Mouse (Mus musculus) hindbrain, embryonic 15.5 days (tissue): Measurements from ENCODE around the gene Rasl10a. TPM values are rescaled to one million over a fixed set of nuclear protein-coding genes. Genes with fewer than 3 reads are reported as not detected.

Source experiments
- ATAC-seq: fragments of 200-750 bp; cut with Nextera tagmentation; 2 replicates; pipeline ENCODE4 v1.8.0; 2017; ENCODE audit warnings: low read depth, moderate number of reproducible peaks, moderate TSS enrichment; ENCODE audit not compliant: low FRiP score
- H3K27ac ChIP-seq: fragments of 300-500 bp; sonication (generic); replicated peaks from 2 replicates; pipeline ENCODE4 v1.5.1; 2015; ENCODE audit warnings: mild to moderate bottlenecking, inconsistent platforms
- H3K27me3 ChIP-seq: fragments of 300-500 bp; sonication (generic); 2 replicates; pipeline ENCODE4 v1.6.1; 2015; ENCODE audit warnings: control low read depth, inconsistent platforms
- H3K36me3 ChIP-seq: fragments of 300-500 bp; sonication (generic); 2 replicates; pipeline ENCODE4 v1.6.1; 2015; ENCODE audit warnings: control low read depth, inconsistent platforms
- H3K4me1 ChIP-seq: fragments of 300-500 bp; sonication (generic); replicated peaks from 2 replicates; pipeline ENCODE4 v1.6.1; 2015; ENCODE audit warnings: control low read depth, inconsistent platforms
- H3K4me2 ChIP-seq: fragments of 300-500 bp; sonication (generic); 2 replicates; pipeline ENCODE4 v1.6.1; 2015; ENCODE audit warnings: moderate library complexity, mild to moderate bottlenecking, inconsistent platforms
- H3K4me3 ChIP-seq: fragments of 300-500 bp; sonication (generic); 2 replicates; pipeline ENCODE4 v1.5.1; 2015; ENCODE audit warnings: mild to moderate bottlenecking, inconsistent platforms
- H3K9ac ChIP-seq: fragments of 300-500 bp; sonication (generic); 2 replicates; pipeline ENCODE4 v1.6.1; 2015; ENCODE audit warnings: inconsistent platforms
- H3K9me3 ChIP-seq: fragments of 300-500 bp; sonication (generic); 2 replicates; pipeline ENCODE4 v1.6.1; 2016; ENCODE audit warnings: control low read depth, inconsistent platforms
- WGBS: fragments of 180-500 bp; shearing (Covaris S2); methylation state at CpG from one replicate; pipeline ENCODE4 v1.1.7; 2015; 5-methylcytosine and 5-hydroxymethylcytosine counted together
- polyA plus RNA-seq: library from polyadenylated mRNA; unstranded; fragments of >200 nt; fragmentation: Nextera tagmentation; extraction: Ambion mirVana; gene quantifications from 2 replicates; pipeline ENCODE4 v1.2.1, GENCODE M21; 2015

The Rasl10a gene
- polyA plus RNA-seq, 1 experiment from 2014 or later = 1.1 TPM

DNA sequence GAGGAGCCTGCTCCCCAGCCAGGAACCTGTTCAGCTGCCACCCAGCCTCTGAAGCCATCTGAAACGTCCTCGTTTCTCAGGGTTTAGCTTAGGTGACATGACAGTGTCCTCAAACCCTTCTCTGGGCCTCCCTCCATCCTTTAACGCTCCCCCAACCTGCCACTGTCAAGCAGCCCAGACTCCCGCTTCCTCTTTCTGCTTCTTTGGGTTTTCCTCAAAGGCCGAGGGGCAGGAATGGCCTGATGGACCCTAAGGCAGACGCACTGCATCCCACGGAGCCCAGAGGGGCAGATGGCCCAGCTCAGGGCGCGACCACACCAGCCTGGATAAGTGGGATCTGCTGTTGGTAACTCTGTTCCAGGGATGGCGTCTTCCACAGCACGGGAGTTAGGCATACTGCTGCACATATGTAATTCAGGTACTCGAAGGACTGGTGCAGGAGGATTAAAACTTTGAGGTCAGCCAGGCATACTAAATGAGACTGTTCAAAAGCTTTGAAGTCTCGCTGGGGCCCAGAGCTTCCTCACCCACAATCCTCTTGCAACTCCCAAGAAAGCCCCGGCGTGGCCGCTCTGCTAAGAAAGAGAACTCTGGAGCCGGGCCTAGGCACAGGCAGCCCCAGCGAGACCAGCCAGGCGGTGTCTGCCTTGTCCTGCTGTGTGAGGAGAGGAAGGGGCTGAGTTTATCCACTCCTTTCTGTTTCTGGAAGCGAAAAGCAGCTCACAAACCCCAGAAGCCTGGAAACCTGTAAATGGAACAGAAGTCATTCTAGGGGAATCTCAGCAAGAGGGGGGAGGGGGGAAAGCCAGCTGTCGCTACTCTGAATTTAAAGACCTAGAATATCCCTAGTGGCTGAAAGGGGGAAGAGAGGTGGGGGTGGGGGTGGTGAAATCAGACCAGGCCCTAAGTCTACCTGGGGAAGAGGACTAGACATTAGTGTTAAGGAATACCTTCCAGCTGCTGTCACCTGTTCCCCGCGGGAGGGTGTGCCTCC is 1.7 kb upstream of the Rasl10a start:
- whole genome bisulfite sequencing = 34% methylated on average over 23 of the region's 23 CpGs
- H3K4me2 ChIP-seq = no peak overlapping the region
- H3K27ac ChIP-seq = no peak overlapping the region
- no peak for ATAC-seq
- H3K27me3 ChIP-seq = peaks cover 47% of the 10 kb centered on the region
- no peaks in the 10 kb centered on the region; the same call in 1 of the 2 replicates for H3K36me3 ChIP-seq
- H3K9me3 ChIP-seq = no peaks in the 10 kb centered on the region
- peaks cover 26% of the 10 kb centered on the region for H3K4me1 ChIP-seq
- H3K4me3 ChIP-seq = no peak overlapping the region
- no peak overlapping the region for H3K9ac ChIP-seq

DNA sequence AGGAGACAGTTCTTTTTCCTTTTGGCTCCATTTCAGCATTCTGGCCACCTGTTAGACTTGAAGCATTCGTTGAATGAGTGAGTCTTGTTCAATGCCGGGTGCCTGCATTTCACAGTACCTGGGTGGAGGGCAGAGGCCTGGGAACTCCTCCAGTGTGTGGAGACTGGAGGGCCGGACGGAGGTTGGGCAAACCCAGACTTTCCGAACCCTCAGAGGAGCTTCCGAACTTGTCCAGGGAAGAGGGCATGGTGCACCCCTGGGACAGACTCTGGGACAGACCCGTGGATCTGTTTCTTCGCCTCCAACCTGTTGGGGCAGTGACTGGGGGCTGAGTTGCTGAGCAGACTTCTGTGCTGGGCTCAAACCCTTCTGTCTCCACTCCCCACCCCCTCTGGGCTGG is 864 bp upstream of the Rasl10a start:
- no peak overlapping the region for H3K27ac ChIP-seq
- H3K4me3 ChIP-seq = no peak overlapping the region
- no peak for ATAC-seq
- no peaks in the 10 kb centered on the region; the same call in 1 of the 2 replicates for H3K36me3 ChIP-seq
- H3K27me3 ChIP-seq = peaks cover 55% of the 10 kb centered on the region
- H3K4me2 ChIP-seq = no peak overlapping the region
- H3K9me3 ChIP-seq = no peaks in the 10 kb centered on the region
- H3K9ac ChIP-seq = no peak overlapping the region
- WGBS = 54% methylated on average over 8 of the region's 8 CpGs
- peaks cover 34% of the 10 kb centered on the region for H3K4me1 ChIP-seq

DNA sequence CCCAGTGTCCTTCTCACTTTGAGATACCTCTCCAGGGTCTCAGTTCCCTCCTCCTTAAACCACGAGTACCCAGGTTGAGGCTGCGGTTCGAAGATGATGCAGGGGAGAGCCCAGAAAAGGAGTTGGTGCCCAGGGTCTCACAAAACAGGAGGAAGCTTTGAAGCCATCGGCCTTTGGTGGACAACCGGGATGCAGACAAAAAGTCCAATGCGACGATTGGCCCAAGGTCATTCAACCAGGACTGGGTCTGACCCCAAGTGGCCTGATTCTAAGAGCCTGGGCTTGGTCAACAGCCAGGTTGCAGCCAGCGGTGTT is 430 bp upstream of the Rasl10a start:
- peak overlapping the region; percentile 85 for H3K4me2 ChIP-seq
- H3K27ac ChIP-seq = no peak overlapping the region
- no peaks in the 10 kb centered on the region for H3K9me3 ChIP-seq
- peaks cover 59% of the 10 kb centered on the region for H3K27me3 ChIP-seq
- peak overlapping the region; percentile 41; the same call in 1 of the 2 replicates for H3K9ac ChIP-seq
- 15% methylated on average over 8 of the region's 8 CpGs for whole genome bisulfite sequencing
- peak overlapping the region; percentile 40 for H3K4me3 ChIP-seq
- no peaks in the 10 kb centered on the region; the same call in 1 of the 2 replicates for H3K36me3 ChIP-seq
- peaks cover 38% of the 10 kb centered on the region for H3K4me1 ChIP-seq
- no peak for ATAC-seq

DNA sequence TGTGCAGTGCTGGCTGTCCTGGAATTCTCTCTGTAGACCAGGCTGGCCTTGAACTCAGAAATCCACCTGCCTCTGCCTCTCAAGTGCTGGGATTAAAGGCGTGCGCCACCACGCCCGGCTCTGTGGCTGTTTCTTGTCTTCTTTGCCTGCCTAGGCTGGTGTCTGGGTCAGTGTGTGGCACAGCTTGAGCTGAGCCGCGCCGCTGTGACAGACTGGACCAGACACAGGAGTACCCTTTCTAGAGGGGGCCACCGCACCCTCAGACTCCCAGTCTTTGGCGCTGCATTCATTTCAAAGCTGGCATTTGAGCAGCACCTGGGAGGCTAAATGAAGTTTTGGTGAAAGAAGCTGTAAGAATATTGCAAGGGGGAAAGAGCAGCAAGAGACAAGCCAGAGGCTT is 855 bp downstream of the Rasl10a start:
- Histone ChIP-seq H3K9me3 (no peaks in the 10 kb centered on the region), H3K36me3 (no peaks in the 10 kb centered on the region; the same call in 1 of the 2 replicates), H3K4me1 (peaks cover 51% of the 10 kb centered on the region), H3K9ac (no peak overlapping the region), H3K4me2 (no peak overlapping the region), H3K27ac (no peak overlapping the region), H3K4me3 (no peak overlapping the region), H3K27me3 (peaks cover 70% of the 10 kb centered on the region)
- WGBS = 34% methylated on average over 9 of the region's 9 CpGs
- ATAC-seq = no peak

DNA sequence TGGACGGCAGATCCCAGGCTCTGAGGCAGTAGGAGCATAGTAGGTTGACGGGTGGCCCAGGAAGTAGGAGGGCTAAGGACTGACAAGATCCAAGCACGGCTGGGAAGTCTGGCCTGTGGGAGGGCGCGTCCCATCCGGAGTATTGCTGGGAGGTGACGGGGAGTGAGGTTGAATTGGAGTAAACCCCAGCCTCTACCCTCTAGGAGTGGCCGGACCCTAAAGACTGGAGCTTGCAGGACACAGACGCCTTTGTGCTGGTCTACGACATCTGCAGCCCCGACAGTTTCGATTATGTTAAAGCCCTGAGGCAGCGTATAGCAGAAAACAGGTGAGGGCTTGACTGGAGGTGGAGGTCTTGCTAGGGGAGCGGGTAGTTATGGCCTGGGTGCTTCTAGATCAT is 1.3 kb downstream of the Rasl10a start:
- H3K4me1 ChIP-seq = peaks cover 56% of the 10 kb centered on the region
- no peaks in the 10 kb centered on the region for H3K9me3 ChIP-seq
- no peak overlapping the region for H3K4me3 ChIP-seq
- H3K36me3 ChIP-seq = no peaks in the 10 kb centered on the region; the same call in 1 of the 2 replicates
- no peak overlapping the region for H3K4me2 ChIP-seq
- H3K9ac ChIP-seq = no peak overlapping the region
- H3K27me3 ChIP-seq = peaks cover 74% of the 10 kb centered on the region
- no peak for ATAC-seq
- 28% methylated on average over 14 of the region's 14 CpGs for WGBS
- H3K27ac ChIP-seq = no peak overlapping the region

DNA sequence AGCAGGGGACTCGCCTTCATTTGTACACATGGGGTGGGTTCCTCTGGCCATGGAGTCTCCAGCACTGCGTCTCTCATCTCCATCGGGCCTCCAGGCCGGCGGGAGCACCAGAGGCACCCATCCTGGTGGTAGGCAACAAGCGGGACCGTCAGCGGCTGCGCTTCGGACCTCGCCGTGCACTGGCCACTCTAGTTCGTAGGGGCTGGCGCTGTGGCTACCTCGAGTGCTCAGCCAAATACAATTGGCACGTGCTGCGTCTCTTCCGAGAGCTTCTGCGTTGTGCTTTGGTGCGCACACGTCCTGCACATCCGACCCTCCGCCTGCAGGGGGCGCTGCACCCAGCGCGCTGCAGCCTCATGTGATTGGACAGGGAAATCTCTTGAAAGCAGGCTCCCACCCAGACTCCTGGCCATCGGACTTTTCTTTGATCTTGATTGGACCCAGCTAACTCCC is 1.8 kb downstream of the Rasl10a start:
- Histone ChIP-seq H3K27ac (no peak overlapping the region), H3K9ac (no peak overlapping the region), H3K27me3 (peaks cover 75% of the 10 kb centered on the region), H3K36me3 (no peaks in the 10 kb centered on the region; the same call in 1 of the 2 replicates), H3K9me3 (no peaks in the 10 kb centered on the region), H3K4me3 (no peak overlapping the region), H3K4me1 (peaks cover 61% of the 10 kb centered on the region), H3K4me2 (no peak overlapping the region)
- ATAC-seq = no peak
- WGBS = 11% methylated on average over 27 of the region's 27 CpGs

DNA sequence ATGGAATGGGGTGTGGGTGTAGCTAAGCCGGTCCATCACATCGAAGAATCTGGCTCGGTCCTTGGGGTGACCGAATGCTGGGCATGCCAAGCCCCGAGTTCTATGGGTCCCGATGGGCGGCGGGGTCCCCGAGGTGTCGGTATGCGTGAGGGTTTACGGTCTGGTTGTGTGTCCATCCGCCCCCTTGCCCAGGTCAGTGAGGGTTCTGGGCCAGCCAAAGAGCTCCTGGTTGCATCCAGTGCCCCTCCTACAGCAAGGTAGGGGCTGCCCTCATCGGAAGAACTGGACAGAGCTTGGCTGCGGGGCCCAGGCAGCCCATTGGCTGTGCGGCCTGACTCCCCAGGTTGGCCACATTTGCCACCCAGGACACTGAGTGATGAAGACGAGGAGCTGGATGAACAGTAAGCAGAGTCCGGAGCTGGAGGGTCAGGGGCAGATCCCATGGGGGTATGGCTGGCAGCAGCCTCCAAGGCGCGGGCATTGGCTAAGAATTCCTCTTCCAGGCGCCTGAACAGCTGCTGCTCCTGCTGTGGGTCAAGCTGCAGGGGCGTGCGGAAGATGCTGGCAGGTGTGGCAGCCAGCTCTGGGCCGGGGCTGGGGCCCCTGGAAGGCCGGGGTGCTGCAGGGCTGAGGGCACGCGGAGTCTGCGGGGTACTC is 3.0 kb downstream of the Rasl10a start:
- H3K9me3 ChIP-seq = no peaks in the 10 kb centered on the region
- peaks cover 62% of the 10 kb centered on the region for H3K4me1 ChIP-seq
- peak overlapping the region; percentile 52 for H3K4me2 ChIP-seq
- H3K27ac ChIP-seq = no peak overlapping the region
- ATAC-seq = no peak
- 54% methylated on average over 27 of the region's 28 CpGs for WGBS
- H3K27me3 ChIP-seq = peaks cover 69% of the 10 kb centered on the region
- H3K9ac ChIP-seq = no peak overlapping the region
- no peaks in the 10 kb centered on the region; the same call in 1 of the 2 replicates for H3K36me3 ChIP-seq
- H3K4me3 ChIP-seq = peak overlapping the region; percentile 28; the same call in 1 of the 2 replicates

DNA sequence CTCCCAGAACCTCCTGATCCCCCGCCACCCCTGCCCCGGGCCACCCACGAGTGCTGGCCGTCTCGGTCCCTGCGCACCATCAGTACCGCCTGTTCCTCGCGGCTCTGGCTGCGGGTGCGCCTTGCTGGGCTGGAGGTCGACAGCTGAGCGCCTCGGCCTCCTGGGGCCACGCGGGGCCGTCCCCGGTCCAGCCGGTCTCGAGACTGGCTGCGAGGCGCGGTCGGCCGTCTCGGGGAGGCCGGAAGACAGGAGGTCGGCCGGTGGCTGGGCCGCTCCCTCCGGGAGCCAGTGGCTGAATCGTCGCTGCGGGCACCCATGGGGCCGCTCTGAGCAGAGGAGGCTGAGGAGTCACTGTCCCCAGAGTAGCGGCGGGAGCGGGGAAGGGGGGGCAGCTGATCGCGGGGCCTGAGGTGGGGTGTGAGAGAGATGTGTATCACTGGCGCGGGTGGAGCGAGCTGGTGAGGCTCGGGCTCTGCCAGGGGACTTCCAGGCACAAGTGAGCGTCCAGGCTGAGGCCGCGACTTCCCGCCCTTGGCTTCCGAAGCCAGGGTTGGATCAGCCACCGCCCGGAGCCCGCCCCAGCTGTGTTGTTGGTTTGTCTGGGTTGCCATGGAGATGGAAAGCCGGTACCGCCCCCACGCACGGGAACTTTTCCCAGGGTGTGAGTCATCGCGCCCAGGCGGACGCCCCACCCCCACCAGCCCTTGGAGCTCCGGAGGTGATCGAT is 3.6 kb downstream of the Rasl10a start:
- H3K27me3 ChIP-seq = peaks cover 64% of the 10 kb centered on the region
- peaks cover 57% of the 10 kb centered on the region for H3K4me1 ChIP-seq
- H3K4me3 ChIP-seq = peak overlapping the region; percentile 28
- no peak for ATAC-seq
- H3K27ac ChIP-seq = no peak overlapping the region
- 0 out of 2 replicates have a peak overlapping the region, but pooled peaks have one; percentile 10 for H3K9ac ChIP-seq
- no peaks in the 10 kb centered on the region; the same call in 1 of the 2 replicates for H3K36me3 ChIP-seq
- H3K9me3 ChIP-seq = no peaks in the 10 kb centered on the region
- H3K4me2 ChIP-seq = peak overlapping the region; percentile 52
- 4% methylated on average over 57 of the region's 62 CpGs for WGBS

DNA sequence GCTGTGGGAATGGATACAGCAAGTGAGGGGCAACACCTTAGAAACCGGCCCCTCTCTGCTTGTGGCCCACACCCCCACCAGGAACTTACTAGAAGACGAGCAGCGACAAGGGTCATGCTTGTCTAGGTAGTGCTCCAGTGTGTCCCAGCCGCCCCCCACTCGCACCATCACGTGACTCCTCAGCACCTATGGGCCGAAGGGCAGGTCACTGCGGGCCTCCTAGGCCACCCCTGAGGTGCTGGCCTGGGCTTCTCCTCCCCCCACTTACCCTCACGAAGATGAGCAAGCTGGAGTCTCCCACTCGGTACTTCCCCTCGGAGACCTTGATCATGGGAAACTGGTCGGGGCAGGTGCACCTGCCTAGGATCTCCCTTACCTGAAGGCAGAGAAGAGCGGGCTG is 4.4 kb downstream of the Rasl10a start:
- ATAC-seq = no peak
- H3K4me1 ChIP-seq = peaks cover 57% of the 10 kb centered on the region
- H3K9me3 ChIP-seq = no peaks in the 10 kb centered on the region
- no peak overlapping the region for H3K9ac ChIP-seq
- 20% methylated on average over 13 of the region's 13 CpGs for WGBS
- H3K4me3 ChIP-seq = peak overlapping the region; percentile 28
- H3K27me3 ChIP-seq = peaks cover 57% of the 10 kb centered on the region
- H3K36me3 ChIP-seq = no peaks in the 10 kb centered on the region; the same call in 1 of the 2 replicates
- peak overlapping the region; percentile 52 for H3K4me2 ChIP-seq
- no peak overlapping the region for H3K27ac ChIP-seq

DNA sequence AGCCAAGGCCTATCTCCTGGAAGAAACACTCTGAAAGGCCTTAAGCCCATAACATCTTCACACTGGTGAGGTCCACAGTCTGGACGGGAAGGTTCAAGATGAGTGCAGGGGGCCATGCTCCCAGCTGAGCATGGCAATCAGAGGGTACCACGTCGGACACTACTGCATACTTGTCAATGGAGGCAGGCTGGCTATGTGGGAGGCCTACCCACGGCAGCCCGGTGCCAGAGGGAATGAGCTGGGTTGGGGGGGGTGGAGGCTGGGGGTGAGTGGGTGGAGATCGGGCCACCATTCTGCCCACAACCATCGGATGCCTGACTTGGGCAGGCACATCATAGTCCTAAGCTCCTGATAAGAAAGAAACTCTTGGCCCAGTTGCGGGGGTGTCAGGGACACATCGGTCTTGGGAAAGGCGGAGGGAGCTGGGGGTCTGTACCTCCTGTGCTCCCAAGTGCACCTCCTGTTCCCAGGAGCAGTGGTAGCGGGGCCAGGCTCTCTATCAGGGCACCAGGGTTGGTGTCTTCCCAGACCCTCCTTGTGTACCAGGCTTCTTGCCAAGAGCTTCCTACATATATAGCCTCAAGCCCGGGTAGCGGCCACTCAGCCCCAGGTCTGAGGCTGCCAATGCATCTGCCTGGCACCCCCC is 5.1 kb downstream of the Rasl10a start:
- 67% methylated on average over 13 of the region's 13 CpGs for WGBS
- Histone ChIP-seq H3K27me3 (peaks cover 53% of the 10 kb centered on the region), H3K4me1 (peaks cover 53% of the 10 kb centered on the region), H3K27ac (no peak overlapping the region), H3K9me3 (no peaks in the 10 kb centered on the region), H3K9ac (no peak overlapping the region), H3K4me2 (peak overlapping the region; percentile 99; the same call in 1 of the 2 replicates), H3K36me3 (peaks cover 2% of the 10 kb centered on the region), H3K4me3 (peak overlapping the region; percentile 97)
- ATAC-seq = no peak
